Mouse (Mus musculus) large intestine, adult 2 months (tissue): ENCODE data around the gene Spata31d1d. TPM values are rescaled to one million over a fixed set of nuclear protein-coding genes. Genes with fewer than 3 reads are reported as not detected.
A peak's percentile ranks its signal among the peaks of the same experiment; 100 is the strongest.
"Not testable (repeated sequence)": the region's sequence is repeated elsewhere in the genome, so short reads cannot be mapped to it uniquely, and the experiment has no call there.

ENCODE experiments used
- DNase-seq: peaks from one replicate; pipeline ENCODE4 v3.0.0-alpha.2; 2012; ENCODE audit warnings: low read depth, low spot score
- WGBS: fragments of 180-500 bp; shearing (Covaris S2); methylation state at CpG from one replicate; pipeline ENCODE4 v1.1.7; 2018; 5-methylcytosine and 5-hydroxymethylcytosine counted together
- polyA plus RNA-seq: library from polyadenylated mRNA; depleted of rRNA; stranded (reverse); fragments of >200 nt; gene quantifications from 2 replicates; pipeline ENCODE4 v1.2.3, GENCODE M21; 2012

Spata31d1d gene
- polyA plus RNA-seq, 1 experiment = not detected

DNA sequence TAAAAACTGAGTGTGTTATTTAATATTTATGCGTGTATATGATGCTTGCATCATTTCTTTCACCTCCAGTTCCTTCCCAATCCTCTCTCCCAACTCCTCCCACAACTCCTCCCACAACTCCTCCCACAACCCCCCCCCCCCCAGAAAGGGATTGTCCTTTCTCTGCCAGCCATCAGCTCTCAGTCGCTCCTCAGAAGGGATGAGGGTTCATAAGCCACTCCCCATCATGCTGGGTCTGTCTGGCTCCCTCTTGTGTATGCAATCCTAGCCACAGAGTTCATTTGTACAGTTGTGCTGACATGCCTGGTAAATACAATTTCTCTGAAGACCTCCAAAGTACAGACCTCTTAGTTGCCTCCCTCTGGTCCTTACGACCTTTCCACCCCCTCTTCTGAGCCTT lies 3.6 kb upstream of the Spata31d1d start:
- no peak for DNase-seq
- WGBS = 21% methylated on average over 3 of the region's 3 CpGs

DNA sequence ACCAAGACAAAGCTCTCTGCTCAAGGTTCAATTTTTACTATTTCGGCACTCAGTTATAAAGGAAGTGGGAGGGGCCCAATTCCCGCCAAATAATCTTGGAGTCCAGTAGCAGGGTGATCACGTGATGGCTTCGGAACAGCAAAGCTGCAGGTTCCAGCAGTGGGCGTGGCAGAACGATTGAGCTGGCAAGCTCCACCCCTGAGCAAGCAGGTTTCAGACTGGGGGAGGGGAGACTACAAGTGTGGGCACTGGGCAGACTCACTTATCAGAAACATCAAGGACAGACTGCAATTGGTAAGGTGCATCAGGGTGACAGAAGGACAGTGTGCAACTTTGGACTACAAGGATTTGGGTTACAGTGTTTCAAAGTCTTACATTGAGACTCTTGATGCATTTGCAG lies 2.8 kb upstream of the Spata31d1d start:
- WGBS = 14% methylated on average over 6 of the region's 6 CpGs

DNA sequence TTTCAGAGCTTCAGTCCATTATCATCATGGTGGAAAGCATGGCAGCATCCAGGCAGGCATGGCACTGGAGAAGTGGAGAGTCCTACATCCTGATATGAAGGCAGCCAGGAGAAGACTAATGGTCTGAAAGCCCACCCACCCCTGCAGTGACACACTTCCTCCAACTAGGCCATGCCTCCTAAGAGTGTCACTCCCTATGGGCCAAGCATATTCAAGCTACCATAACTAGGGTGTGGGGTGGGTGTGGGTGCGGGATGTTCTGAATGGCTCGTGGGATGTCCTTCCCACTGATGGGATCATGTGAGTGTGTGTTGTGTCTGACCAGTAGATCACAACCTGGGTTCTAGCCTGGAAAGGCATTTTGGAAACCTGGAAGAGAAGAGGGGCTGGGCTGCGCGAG lies 2.4 kb upstream of the Spata31d1d start:
- no peak for DNase-seq
- WGBS = 30% methylated on average over 4 of the region's 4 CpGs

More for the DNA sequence above, 2.8 kb upstream of the Spata31d1d start:
- DNase-seq = not testable (repeated sequence)

DNA sequence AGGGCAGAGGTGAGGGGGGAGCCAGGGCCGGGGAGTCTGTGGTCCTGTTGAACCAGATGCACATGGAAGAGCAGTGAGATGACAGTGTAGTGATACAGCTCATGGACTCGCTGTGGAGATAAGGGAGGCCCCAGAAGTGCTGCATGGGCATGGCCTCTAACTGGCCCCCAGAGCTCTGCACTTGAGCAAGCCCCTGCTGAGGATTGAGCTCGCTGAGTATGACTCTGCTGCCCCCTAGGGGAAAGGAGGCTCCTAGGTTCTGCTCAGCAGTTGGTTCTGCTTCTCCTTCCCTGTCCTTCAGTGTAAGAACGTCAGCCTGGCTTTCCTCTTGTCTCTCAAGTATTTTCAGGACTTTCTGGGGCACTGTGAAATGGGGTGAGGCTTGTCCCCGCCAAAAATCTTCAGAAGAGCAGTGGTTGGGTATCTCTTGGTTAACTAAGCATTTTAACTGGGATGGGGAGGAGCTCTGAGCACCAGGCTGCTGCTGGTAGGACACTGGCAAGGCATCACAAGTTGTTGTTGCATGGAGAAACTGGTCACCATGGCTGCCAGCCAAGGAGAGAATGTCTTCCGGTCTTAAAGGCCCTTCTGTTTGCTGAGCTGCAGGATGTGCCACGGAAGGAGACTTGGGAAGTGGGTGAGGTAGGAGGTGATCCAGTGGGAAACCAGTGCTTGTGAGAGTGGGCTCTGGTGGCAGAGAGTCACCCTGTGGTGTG lies 3.0 kb downstream of the Spata31d1d start:
- WGBS = 12% methylated on average over 7 of the region's 7 CpGs
- DNase-seq = peak; percentile 67

DNA sequence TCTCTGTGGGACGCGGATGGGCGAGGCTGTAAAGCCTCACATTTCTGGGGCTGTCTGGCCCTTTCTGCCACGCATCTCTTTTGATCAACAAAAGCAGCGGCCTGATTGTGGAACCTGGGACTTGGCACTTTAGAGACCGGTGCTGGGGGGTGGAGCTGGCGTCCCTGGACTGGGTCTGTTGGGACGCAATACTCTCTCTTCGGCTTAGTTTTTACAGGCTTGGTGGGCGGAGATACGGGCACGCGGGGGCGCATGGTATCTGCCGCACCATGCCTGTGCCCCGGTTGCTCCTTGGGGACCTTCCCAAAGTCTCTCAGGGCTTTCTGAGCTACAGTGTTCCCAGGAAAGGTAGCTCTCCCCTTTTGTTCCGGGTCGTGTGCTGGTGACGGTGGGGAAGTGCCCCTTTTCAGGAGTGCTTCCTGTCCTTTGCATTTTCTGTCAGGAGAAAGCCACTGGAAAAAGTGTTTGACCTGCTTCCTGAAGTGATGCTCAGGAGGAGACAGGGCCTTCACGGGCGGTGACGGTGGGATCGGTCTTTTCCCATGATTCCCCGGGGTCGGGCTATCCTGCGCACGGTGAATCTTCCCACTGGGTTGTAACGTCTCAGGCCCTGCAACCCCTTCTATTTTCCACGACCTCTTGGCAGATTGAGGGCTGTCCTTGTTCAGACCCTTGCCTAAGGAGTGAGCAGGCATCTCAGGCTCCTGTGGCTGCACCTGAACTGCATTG lies 5.2 kb downstream of the Spata31d1d start:
- WGBS = 47% methylated on average over 29 of the region's 29 CpGs
- DNase-seq = no peak

DNA sequence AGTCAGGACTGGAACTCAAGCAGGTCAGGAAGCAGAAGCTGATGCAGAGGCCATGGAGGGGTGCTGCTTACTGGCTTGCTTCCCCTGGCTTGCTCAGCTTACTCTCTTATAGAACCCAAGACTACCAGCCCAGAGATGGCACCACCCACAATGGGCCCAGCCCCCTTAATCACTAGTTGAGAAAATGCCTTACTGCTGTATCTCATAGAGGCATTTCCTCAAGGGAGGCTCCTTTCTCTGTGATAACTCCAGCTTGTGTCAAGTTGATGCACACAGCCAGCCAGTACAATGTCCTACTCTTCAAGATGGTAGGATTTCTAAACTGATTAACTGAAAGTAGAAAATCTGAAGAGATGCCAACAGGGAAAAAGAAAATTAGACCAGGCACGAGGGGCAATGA lies 9.5 kb downstream of the Spata31d1d start:
- DNase-seq = not testable (repeated sequence)
- 79% methylated on average over 1 of the region's 1 CpGs for WGBS

DNA sequence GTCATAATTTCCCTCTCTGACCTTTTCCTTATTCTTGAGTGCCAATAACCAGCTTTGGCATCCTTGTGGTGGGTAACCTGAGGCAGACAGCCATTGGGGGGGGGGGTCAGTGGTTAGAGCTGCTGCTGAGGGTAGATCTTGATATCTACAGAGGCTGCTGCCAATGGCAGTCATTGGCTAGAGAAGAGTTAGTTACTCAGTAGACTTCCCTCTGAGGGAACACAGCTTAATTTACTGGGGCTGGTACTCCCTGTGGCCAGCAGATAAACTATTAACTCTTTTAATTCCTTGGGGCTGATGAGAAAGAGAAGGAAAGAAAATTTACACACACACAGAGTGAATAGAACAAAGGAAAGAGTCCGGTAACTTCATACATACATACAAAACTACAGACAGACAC lies 12.1 kb downstream of the Spata31d1d start:
- 79% methylated on average over 1 of the region's 1 CpGs for WGBS

DNA sequence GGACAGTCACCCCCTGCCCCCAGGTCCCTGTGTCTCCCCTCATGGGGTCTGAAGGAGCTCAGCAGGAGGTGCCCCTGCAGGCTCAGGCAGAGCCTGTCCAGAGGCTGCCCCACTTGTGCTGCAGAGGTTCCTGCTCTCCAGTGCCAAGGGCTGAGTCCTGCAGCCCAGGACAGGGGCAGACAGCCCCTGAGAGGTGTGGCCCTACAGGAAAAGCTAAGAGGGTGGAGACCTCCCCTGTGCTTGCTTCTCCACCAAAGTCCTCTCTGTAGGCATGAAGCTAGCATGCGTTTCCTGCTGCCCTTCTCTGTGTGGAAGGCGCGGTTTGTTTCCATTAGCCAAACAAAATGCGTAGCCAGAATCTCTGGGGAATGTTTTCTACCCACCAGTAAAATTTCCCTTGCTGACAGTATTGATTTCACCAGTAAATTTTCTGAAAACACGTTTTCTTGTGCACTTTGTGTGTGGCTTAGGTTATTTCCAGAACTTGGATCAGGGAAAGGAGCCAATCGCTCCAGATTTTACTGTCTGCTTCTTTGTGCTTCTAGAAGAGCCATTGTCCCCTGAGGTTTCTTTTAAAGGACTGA lies 12.6 kb downstream of the Spata31d1d start:
- 19% methylated on average over 6 of the region's 6 CpGs for WGBS
- peak; percentile 10 for DNase-seq

More for the DNA sequence above, 12.1 kb downstream of the Spata31d1d start:
- DNase-seq = no peak

DNA sequence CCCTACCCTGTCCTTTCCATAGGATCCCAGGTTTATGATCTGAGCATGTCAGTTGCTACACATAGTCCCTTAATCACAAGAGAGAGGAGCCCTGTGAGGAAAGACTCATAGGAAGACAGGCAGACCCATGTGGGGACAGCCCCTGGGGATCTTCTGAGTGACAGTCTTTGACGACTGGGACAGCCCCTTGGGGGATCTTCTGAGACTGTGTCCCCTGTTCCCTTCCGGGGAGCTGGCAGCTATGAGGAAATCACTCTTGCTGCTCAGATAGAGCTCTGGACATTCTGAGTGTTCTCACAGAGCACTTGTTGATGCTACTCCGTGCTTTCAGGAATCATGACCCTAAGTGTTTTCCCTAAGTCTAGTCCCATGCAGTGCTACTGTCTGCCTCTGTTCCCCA lies 17.8 kb downstream of the Spata31d1d start:
- DNase-seq = no peak
- WGBS = 56% methylated on average over 3 of the region's 3 CpGs

DNA sequence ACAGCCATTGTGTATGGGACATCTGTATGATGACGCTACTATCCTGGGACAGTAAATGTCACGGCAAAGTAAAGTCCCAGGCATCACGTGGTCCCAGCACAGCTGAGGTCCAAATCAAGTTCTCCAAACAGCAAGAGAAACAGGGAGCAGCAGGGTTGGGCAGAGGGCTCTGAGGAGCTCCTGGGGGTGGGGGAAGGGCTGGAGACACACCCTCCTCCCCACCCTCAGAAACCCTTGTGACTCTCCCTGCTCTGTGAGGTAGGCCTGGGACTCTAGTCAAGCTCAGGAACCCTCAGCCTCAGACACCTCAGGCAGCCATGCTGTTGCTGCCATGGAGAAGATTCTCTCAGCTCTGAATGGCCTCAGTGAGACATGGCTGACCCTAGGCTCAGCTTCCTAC lies 19.6 kb downstream of the Spata31d1d start, which contains the start of gene Spata31d1b:
Gene Spata31d1b (plus strand): TSS at position 301 of the 400 bp plus-strand sequence.
- 60% methylated on average over 3 of the region's 3 CpGs for WGBS
- not testable (repeated sequence) for DNase-seq

DNA sequence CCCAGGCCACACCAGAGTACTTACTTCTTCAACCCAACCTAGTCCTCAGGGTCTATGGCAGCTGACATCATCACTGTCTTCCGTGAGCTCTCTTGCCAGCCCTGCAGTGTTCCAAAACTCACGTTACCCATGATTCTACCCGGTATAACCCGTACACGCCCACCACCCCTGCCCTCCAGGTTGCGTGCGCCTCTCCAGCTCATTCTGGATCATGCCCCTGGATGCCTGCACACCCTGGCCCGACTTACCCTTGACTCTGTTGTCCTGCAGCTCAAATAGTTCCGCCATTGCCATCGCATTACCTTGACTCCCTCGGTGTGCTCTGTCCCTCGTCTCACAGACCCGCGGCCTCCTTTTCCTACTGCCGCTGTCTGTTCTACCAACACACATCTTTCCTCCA lies 21.3 kb downstream of the Spata31d1d start, which contains the start of gene Spata31d1a:
Gene Spata31d1a (minus strand): TSS at position 101 of the 400 bp plus-strand sequence.
- 88% methylated on average over 15 of the region's 15 CpGs for WGBS
- DNase-seq = no peak

DNA sequence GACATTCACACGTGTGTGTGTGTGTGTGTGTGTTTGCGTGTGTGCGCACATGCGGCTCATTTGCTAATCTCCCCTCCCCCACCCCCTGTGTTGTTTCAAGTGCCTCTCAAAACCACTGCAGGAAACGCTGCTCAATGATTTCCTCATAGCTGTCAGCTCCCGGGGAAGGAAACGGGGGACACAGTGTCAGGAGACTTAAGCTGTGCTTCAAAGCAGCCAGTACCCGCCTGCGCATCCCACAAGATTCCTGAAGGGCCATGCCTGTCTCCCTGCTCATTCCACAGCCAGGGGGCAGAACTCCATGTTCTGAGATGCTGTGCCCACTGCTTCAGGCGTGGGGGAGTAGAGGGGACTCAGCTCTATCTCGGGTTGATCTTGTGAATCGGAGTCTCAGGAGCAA lies 27.0 kb downstream of the Spata31d1d start:
- DNase-seq = no peak
- WGBS = 58% methylated on average over 12 of the region's 12 CpGs

DNA sequence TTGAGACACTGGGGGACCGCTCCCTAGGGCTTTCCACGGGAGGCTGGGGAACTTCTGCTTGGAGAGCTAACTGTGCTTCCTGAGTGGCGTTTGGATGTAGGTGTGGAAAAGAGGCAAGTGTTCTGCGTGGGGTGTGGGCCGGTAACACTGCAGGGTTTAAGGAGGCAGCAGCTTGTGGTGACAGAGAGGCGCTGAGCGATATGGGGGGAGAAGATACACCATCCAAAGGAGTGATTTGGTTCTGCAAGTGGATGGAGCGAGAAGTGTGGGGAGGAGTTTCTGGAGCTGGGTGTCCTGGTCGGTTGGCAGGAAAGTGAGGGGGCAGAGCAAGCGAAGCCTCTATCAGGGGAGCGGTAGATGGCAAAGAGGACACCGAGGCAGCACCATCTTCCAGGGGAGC lies 28.0 kb downstream of the Spata31d1d start:
- no peak for DNase-seq
- WGBS = 85% methylated on average over 12 of the region's 12 CpGs

DNA sequence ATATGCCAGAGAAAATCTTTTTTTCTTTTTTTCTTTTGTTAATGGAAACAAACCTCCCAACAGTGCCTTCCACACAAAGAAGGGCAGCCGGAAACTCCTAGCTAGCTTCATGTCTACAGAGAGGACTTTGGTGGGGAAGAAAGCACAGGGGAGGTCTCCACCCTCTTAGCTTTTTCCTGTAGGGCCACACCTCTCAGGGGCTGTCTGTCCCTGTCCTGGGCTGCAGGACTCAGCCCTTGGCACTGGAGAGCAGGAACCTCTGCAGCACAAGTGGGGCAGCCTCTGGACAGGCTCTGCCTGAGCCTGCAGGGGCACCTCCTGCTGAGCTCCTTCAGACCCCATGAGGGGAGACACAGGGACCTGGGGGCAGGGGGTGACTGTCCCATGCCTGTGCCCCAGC lies 31.4 kb downstream of the Spata31d1d start:
- 62% methylated on average over 1 of the region's 1 CpGs for WGBS
- DNase-seq = not testable (repeated sequence)

DNA sequence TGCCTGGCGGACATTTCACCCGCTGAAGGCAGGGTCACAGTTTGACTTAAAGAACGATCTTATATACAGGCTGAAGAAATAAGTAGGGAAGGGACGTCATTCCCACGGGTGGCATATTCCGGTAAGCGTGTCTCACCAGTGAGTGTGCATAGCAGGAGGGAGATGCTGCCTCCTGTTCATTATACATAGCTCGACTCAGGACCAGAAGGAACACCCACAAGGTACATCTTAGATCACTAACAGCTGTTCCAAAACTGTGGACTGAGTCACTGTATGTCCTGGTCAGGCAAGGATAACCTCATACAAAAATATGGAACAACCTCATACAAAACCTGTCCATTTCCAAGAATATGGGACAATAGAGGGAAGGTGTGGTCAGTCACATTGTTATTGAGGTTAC lies 32.4 kb downstream of the Spata31d1d start:
- WGBS = 93% methylated on average over 8 of the region's 8 CpGs
- DNase-seq = no peak

DNA sequence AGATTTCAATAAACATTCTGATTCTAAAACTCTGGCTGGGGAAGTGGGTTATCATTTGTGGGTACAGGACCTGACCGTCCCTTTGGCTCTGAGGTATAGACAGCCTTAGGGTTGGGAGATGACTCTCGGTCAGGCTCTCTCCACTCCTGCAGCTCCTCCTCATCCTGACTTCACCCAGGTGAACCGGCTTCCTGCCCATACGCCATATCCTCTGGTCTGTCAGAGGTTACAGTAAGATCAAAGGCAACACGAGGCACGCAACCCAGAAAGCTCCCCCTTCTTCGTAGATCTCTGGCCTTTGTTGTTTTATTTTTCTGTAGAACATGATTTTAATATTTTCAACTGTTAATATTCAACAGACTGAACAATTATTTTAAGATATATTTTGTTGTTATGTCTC lies 35.8 kb downstream of the Spata31d1d start:
- no peak for DNase-seq
- 91% methylated on average over 7 of the region's 7 CpGs for WGBS

DNA sequence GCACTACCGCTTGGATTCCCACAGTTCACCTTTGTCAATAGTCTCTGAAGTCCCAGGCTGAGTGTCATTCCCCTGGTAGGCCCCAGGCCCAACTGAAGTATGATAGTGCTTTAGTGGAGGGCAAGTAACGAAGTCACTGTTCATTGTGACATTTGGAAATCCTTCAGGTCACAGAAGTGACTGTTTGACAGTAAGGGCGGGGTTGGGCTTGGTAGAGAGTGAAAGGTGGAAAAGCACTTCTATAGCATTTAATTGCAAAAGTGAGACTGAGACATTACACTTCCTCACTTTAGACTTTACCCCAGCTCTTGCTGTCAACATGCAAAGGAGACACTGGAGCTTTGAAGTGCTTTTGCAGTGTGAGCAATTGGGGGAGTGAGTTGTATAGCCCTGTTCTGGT lies 37.5 kb downstream of the Spata31d1d start, which contains the start of gene 4921517D22Rik:
Gene 4921517D22Rik (minus strand): TSS at position 101 of the 400 bp plus-strand sequence.
- WGBS = 62% methylated on average over 3 of the region's 3 CpGs
- no peak for DNase-seq

DNA sequence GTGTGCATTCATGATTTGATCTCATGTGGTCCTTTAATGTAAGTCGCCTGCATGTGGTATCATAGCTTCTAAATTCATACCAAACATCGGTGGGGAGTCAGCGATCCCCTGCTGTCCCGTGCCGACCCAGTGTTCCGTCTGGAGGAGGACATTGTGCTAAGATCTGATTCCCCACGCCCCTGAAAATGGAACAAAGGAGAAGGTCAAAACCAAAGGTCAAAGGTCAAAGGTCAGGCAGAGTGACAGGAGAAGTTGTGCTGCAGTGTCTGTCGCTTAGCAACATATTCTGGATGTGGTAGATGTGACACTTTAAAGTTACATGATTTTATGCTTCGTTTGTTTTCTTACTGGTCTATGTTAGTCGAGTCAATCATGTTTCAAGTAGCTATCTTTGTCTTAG lies 40.1 kb downstream of the Spata31d1d start:
- no peak for DNase-seq
- 83% methylated on average over 10 of the region's 10 CpGs for WGBS

DNA sequence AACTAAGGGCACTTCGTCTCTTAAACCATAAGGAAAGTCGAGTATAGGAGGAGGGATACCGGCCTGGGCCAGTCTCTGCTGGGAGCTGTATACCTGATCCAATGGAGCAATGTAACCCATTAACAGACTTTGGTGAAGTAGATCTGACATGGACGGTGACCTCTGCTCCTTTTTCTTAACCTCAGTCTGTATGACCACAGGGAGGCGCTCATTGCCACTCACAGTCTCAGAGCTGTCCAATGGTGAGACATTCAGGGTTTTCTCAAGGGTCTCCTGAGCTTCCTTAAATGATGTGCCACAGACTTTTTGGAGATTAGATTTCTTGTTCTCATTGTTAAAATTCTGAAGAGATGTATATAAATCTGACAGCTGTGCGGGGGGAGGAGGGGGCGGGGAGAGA lies 41.0 kb downstream of the Spata31d1d start:
- 87% methylated on average over 7 of the region's 7 CpGs for WGBS
- DNase-seq = no peak

DNA sequence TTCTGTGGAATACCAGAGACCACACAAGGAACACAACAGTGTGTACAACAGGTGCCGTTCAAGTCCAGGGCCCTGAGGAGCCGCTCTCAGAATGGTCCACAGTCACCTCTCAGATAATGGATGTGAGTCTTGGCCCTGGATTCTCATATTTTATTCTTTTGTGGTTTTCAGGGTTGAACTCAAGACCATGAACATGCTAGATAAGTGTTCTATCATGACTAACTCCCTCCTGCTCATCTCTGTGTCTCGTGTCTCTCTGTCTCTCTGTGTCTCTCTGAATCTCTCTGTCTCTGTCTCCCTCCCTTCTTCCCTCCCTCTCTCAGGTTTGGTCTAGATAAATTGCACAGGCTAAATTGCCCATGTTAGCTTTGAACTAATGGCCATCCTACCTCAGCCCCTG lies 41.7 kb downstream of the Spata31d1d start:
- 92% methylated on average over 3 of the region's 3 CpGs for WGBS
- DNase-seq = no peak
